Mouse (Mus musculus) brain, adult 2 months (tissue): Measurements from ENCODE around the gene 1700025G04Rik.
A peak's percentile ranks its signal among the peaks of the same experiment; 100 is the strongest.

ENCODE experiments used
- DNase-seq: peaks from one replicate; pipeline ENCODE4 v3.0.0; 2011; ENCODE audit warnings: low read depth, low spot score

The 1700025G04Rik gene

GRCm38 (mm10) chr1:152090018-152090553, at the start of gene 1700025G04Rik:
Gene 1700025G04Rik (minus strand): TSS chr1:152090125.
- DNase-seq, result peak; percentile 93

GRCm38 (mm10) chr1:152139496-152139895, 49.6 kb upstream of the 1700025G04Rik start:
- no peak for DNase-seq

GRCm38 (mm10) chr1:152130029-152130727, 40.3 kb upstream of the 1700025G04Rik start:
- peak; percentile 61 for DNase-seq

- DNase-seq, result no peak
These were observed 35.5 kb upstream of the 1700025G04Rik start for GRCm38 (mm10) chr1:152125451-152125850.

GRCm38 (mm10) chr1:152110123-152110522, 20.2 kb upstream of the 1700025G04Rik start:
- DNase-seq, result peak; percentile 35

- peak; percentile 20 for DNase-seq
These were observed 16.2 kb upstream of the 1700025G04Rik start for GRCm38 (mm10) chr1:152106136-152106535.

GRCm38 (mm10) chr1:152105246-152105645, 15.3 kb upstream of the 1700025G04Rik start:
- DNase-seq, result no peak

- DNase-seq, result no peak
These were observed 11.8 kb upstream of the 1700025G04Rik start for GRCm38 (mm10) chr1:152101746-152102145.

GRCm38 (mm10) chr1:152096045-152096444, 6.1 kb upstream of the 1700025G04Rik start:
- DNase-seq, result no peak

GRCm38 (mm10) chr1:152090564-152091545, 930 bp upstream of the 1700025G04Rik start:
- peak; percentile 85 for DNase-seq

GRCm38 (mm10) chr1:152089526-152089925, 399 bp downstream of the 1700025G04Rik start:
- DNase-seq, result peak; percentile 83

- peak; percentile 89 for DNase-seq
These were observed 1.0 kb downstream of the 1700025G04Rik start for GRCm38 (mm10) chr1:152088791-152089401.

- no peak for DNase-seq
These were observed 1.9 kb downstream of the 1700025G04Rik start for GRCm38 (mm10) chr1:152088030-152088429.

- DNase-seq, result no peak
These were observed 3.0 kb downstream of the 1700025G04Rik start for GRCm38 (mm10) chr1:152086951-152087350.

- no peak for DNase-seq
These were observed 4.4 kb downstream of the 1700025G04Rik start for GRCm38 (mm10) chr1:152085561-152085960.

GRCm38 (mm10) chr1:152084638-152085345, 5.1 kb downstream of the 1700025G04Rik start:
- peak; percentile 92 for DNase-seq

GRCm38 (mm10) chr1:152081954-152082711, 7.8 kb downstream of the 1700025G04Rik start:
- peak; percentile 76 for DNase-seq

- no peak for DNase-seq
These were observed 8.8 kb downstream of the 1700025G04Rik start for GRCm38 (mm10) chr1:152081121-152081520.

- no peak for DNase-seq
These were observed 9.7 kb downstream of the 1700025G04Rik start for GRCm38 (mm10) chr1:152080244-152080643.

GRCm38 (mm10) chr1:152077171-152077715, 12.7 kb downstream of the 1700025G04Rik start:
- no peak for DNase-seq
